ENCODE assay signal across 8 mouse cellular contexts in genomic region chr16:57166611-57167513, GRCm38 (mm10). TPM values are rescaled to one million over a fixed set of nuclear protein-coding genes. Genes with fewer than 3 reads are reported as not detected.
DNase-seq lines count a peak whose midpoint lies in the region; ATAC-seq and TF ChIP-seq lines count a peak whose summit lies in the region.

Nit2 (minus strand) TSS chr16:57167341.

- DNase-seq in Patski (ENCODE audit: low read depth, low spot score) = peak; percentile 58
- peak; percentile 96 to 97 for DNase-seq in cerebellum, postnatal 14 days
- DNase-seq in frontal cortex, postnatal 25 days (ENCODE audit: low spot score in 2 of 2) = peak; percentile 86 to 89
- DNase-seq in hindbrain, embryonic 14.5 days (ENCODE audit: low spot score) = peak; percentile 88
- DNase-seq in layer of hippocampus, postnatal 36 days = peak; percentile 91 to 93
- peak; percentile 96 for DNase-seq in lung, postnatal 36 days
- peak; percentile 93 for DNase-seq in retina, postnatal 1 day
- peak; percentile 92 to 97 for DNase-seq in urinary bladder, adult 18-20 months (ENCODE audit: low spot score in 2 of 2)

- no peaks in the 10 kb centered on the region for H3K9me3 ChIP-seq in hindbrain, embryonic 14.5 days (ENCODE audit: control insufficient read depth, low read length)

- WGBS in hindbrain, embryonic 14.5 days = under 1% methylated on average over 58 of the region's 58 CpGs

- peak within 1 kb of the TSS; percentile 79 for H3K9ac ChIP-seq in hindbrain, embryonic 14.5 days

- in situ Hi-C loops in Patski (cut with MboI; ENCODE audit: low pct_unique_long_range_greater_than_20kb) = loop anchor here (5.0 kb wide), 1 partner anchor 45 kb away; the partner anchor contains the start of gene Tomm70a

- H3K4me2 ChIP-seq in hindbrain, embryonic 14.5 days (replicated peaks) = peak within 1 kb of the TSS; percentile 79

- no peaks in the 10 kb centered on the region for H3K27me3 ChIP-seq in Patski
- H3K27me3 ChIP-seq in hindbrain, embryonic 14.5 days (ENCODE audit: control insufficient read depth, insufficient read depth, low read length) = no peaks in the 10 kb centered on the region

- peak; percentile 93 for ATAC-seq in Patski
- peak; percentile 98 for ATAC-seq in hindbrain, embryonic 14.5 days (ENCODE audit: low FRiP score)

- peak within 1 kb of the TSS; percentile 78 for H3K4me3 ChIP-seq in hindbrain, embryonic 14.5 days (replicated peaks; ENCODE audit: low read length)

- POLR2A ChIA-PET in Patski (lab: Charles Lee) = interaction anchor here (0.9 to 2.2 kb wide), 2 partner anchors 13 to 29 kb away, joined by 3 to 5 read pairs; no protein-coding TSS in a partner anchor

- H3K27ac ChIP-seq in hindbrain, embryonic 14.5 days = peak within 1 kb of the TSS; percentile 88

- no peaks in the 10 kb centered on the region for H3K4me1 ChIP-seq in hindbrain, embryonic 14.5 days (replicated peaks; ENCODE audit: control insufficient read depth, insufficient read depth, low read length)

- CTCF ChIA-PET in Patski (lab: Charles Lee) = interaction anchor here (0.6 to 2.3 kb wide), 22 partner anchors 9 to 427 kb away, joined by 3 to 12 read pairs (median 4); partner anchors contain the start of gene Tomm70a

- peak; percentile 96 for TF ChIP-seq CTCF in Patski (IDR thresholded peaks at IDR 0.05)

- H3K36me3 ChIP-seq in hindbrain, embryonic 14.5 days (replicated peaks; ENCODE audit: control insufficient read depth, insufficient read depth) = peaks cover 25% of the 10 kb centered on the region

RNA-seq across cellular contexts. Expression of gene Nit2, which starts in this region (rescaled TPM):
- 58.8 TPM for polyA plus RNA-seq in Patski (2021)
- polyA plus RNA-seq in hindbrain, embryonic 14.5 days (2014; fragmentation: Nextera tagmentation; extraction: Ambion mirVana) = 49.1 and 50.3 TPM in 2 replicates
- 10 to 100 TPM; 13.0 to 13.8 TPM for total RNA-seq in layer of hippocampus, postnatal 36 days (2021)

Comparison
In these comparisons a context has a peak if more than half of its experiments do, and no peak if none do; other contexts are left out.
1. Peak in every context shown above with its lines: DNase-seq, ATAC-seq, H3K4me3 ChIP-seq and H3K27ac ChIP-seq.